Mouse (Mus musculus) stomach, embryonic 15.5 days (tissue): ENCODE measurements around the gene Atp1a3. TPM values are rescaled to one million over a fixed set of nuclear protein-coding genes. Genes with fewer than 3 reads are reported as not detected.

Experiments used
- ATAC-seq: fragments of 200-750 bp; cut with Nextera tagmentation; 2 replicates; pipeline ENCODE4 v1.8.0; 2017; ENCODE audit warnings: low read depth, moderate number of reproducible peaks, moderate TSS enrichment; ENCODE audit not compliant: insufficient read depth, low FRiP score
- H3K27ac ChIP-seq: fragments of 300-500 bp; sonication (generic); 2 replicates; pipeline ENCODE4 v1.5.1; 2015; ENCODE audit warnings: mild to moderate bottlenecking, inconsistent platforms
- H3K27me3 ChIP-seq: fragments of 300-500 bp; sonication (generic); replicated peaks from 2 replicates; pipeline ENCODE4 v1.6.1; 2015; ENCODE audit warnings: inconsistent platforms
- H3K36me3 ChIP-seq: fragments of 300-500 bp; sonication (generic); 2 replicates; pipeline ENCODE4 v1.6.1; 2015; ENCODE audit warnings: inconsistent platforms
- H3K4me1 ChIP-seq: fragments of 300-500 bp; sonication (generic); 2 replicates; pipeline ENCODE4 v1.6.1; 2015; ENCODE audit warnings: inconsistent platforms
- H3K4me2 ChIP-seq: fragments of 300-500 bp; sonication (generic); 2 replicates; pipeline ENCODE4 v1.6.1; 2015; ENCODE audit warnings: mild to moderate bottlenecking, inconsistent platforms
- H3K4me3 ChIP-seq: fragments of 300-500 bp; sonication (generic); replicated peaks from 2 replicates; pipeline ENCODE4 v1.5.1; 2015; ENCODE audit warnings: inconsistent platforms
- H3K9ac ChIP-seq: fragments of 300-500 bp; sonication (generic); 2 replicates; pipeline ENCODE4 v1.6.1; 2015; ENCODE audit warnings: inconsistent platforms
- H3K9me3 ChIP-seq: fragments of 300-500 bp; sonication (generic); 2 replicates; pipeline ENCODE4 v1.6.1; 2016; ENCODE audit warnings: inconsistent platforms
- WGBS: fragments of 180-500 bp; shearing (Covaris S2); methylation state at CpG from one replicate; pipeline ENCODE4 v1.1.7; 2015; 5-methylcytosine and 5-hydroxymethylcytosine counted together
- microRNA-seq: library from miRNA; unstranded; fragments of <30 nt; microRNA quantifications from one replicate; pipeline ENCODE4, GENCODE M21; 2016
- polyA plus RNA-seq: library from polyadenylated mRNA; unstranded; fragments of >200 nt; fragmentation: Nextera tagmentation; extraction: Ambion mirVana; gene quantifications from 2 replicates; pipeline ENCODE4 v1.2.1, GENCODE M21; 2015

Atp1a3 gene
- polyA plus RNA-seq, 1 experiment from 2014 or later, result 4.3 TPM

GRCm38 (mm10) chr7:24949958-24950623, 55.7 kb downstream of the Atp1a3 start:
- peaks cover 98% of the 10 kb centered on the region for H3K27me3 ChIP-seq

GRCm38 (mm10) chr7:24948774-24949173, 57.0 kb downstream of the Atp1a3 start:
- 2% methylated on average over 29 of the region's 29 CpGs for WGBS
- H3K9me3 ChIP-seq, result no peaks in the 10 kb centered on the region
- H3K4me3 ChIP-seq, result no peak overlapping the region
- no peak overlapping the region for H3K9ac ChIP-seq
- peaks cover 98% of the 10 kb centered on the region for H3K27me3 ChIP-seq
- H3K4me2 ChIP-seq, result no peak overlapping the region
- peaks cover 10% of the 10 kb centered on the region for H3K4me1 ChIP-seq
- no peak for ATAC-seq
- no peaks in the 10 kb centered on the region for H3K36me3 ChIP-seq
- no peak overlapping the region for H3K27ac ChIP-seq

More at GRCm38 (mm10) chr7:24949958-24950623, 55.7 kb downstream of the Atp1a3 start:
- no peak overlapping the region for H3K4me3 ChIP-seq
- no peaks in the 10 kb centered on the region for H3K9me3 ChIP-seq
- ATAC-seq, result 0 out of 2 replicates have a peak, but pooled peaks have one; percentile 8
- H3K4me1 ChIP-seq, result peaks cover 10% of the 10 kb centered on the region; the same call in 1 of the 2 replicates
- H3K36me3 ChIP-seq, result no peaks in the 10 kb centered on the region
- 1% methylated on average over 8 of the region's 8 CpGs for WGBS
- H3K9ac ChIP-seq, result no peak overlapping the region
- no peak overlapping the region for H3K27ac ChIP-seq
- H3K4me2 ChIP-seq, result no peak overlapping the region

- Histone ChIP-seq H3K4me1 (peaks cover 10% of the 10 kb centered on the region), H3K27me3 (peaks cover 98% of the 10 kb centered on the region), H3K4me3 (no peak overlapping the region), H3K9me3 (no peaks in the 10 kb centered on the region), H3K27ac (no peak overlapping the region), H3K4me2 (no peak overlapping the region), H3K36me3 (no peaks in the 10 kb centered on the region), H3K9ac (no peak overlapping the region)
- ATAC-seq, result no peak
- 4% methylated on average over 7 of the region's 7 CpGs for WGBS
Measured at GRCm38 (mm10) chr7:24947316-24948048, 58.3 kb downstream of the Atp1a3 start.

- Histone ChIP-seq H3K36me3 (no peaks in the 10 kb centered on the region), H3K9ac (no peak within 1 kb of the TSS), H3K27me3 (peaks cover 89% of the 10 kb centered on the region)
Measured at GRCm38 (mm10) chr7:24944257-24944950, 61.4 kb downstream of the Atp1a3 start, which contains the start of gene Gm4881. Gene Gm4881, minus strand, starts transcription at chr7:24944494.

GRCm38 (mm10) chr7:24943641-24944040, 62.1 kb downstream of the Atp1a3 start:
- Histone ChIP-seq H3K4me1 (peaks cover 10% of the 10 kb centered on the region), H3K9ac (no peak overlapping the region), H3K36me3 (no peaks in the 10 kb centered on the region), H3K27me3 (peaks cover 83% of the 10 kb centered on the region), H3K27ac (no peak overlapping the region), H3K4me3 (no peak overlapping the region), H3K4me2 (no peak overlapping the region), H3K9me3 (no peaks in the 10 kb centered on the region)
- ATAC-seq, result no peak
- WGBS, result 5% methylated on average over 6 of the region's 6 CpGs

More at GRCm38 (mm10) chr7:24944257-24944950, 61.4 kb downstream of the Atp1a3 start, which contains the start of gene Gm4881:
- Histone ChIP-seq H3K4me3 (peak within 1 kb of the TSS; percentile 39), H3K9me3 (no peaks in the 10 kb centered on the region), H3K27ac (no peak within 1 kb of the TSS), H3K4me2 (peak within 1 kb of the TSS; percentile 71), H3K4me1 (peaks cover 10% of the 10 kb centered on the region)
- ATAC-seq, result no peak
- WGBS, result 1% methylated on average over 69 of the region's 72 CpGs

GRCm38 (mm10) chr7:24931651-24932050, 74.1 kb downstream of the Atp1a3 start:
- H3K27me3 ChIP-seq, result peaks cover 72% of the 10 kb centered on the region
- no peaks in the 10 kb centered on the region for H3K9me3 ChIP-seq

GRCm38 (mm10) chr7:24930475-24930874, 75.3 kb downstream of the Atp1a3 start:
- Histone ChIP-seq H3K4me3 (no peak overlapping the region), H3K36me3 (0 out of 2 replicates have a peak, but pooled peaks cover 13% of the 10 kb centered on the region), H3K9ac (no peak overlapping the region), H3K4me1 (0 out of 2 replicates have a peak, but pooled peaks cover 3% of the 10 kb centered on the region), H3K4me2 (no peak overlapping the region), H3K27ac (no peak overlapping the region), H3K9me3 (no peaks in the 10 kb centered on the region), H3K27me3 (peaks cover 66% of the 10 kb centered on the region)
- 46% methylated on average over 6 of the region's 6 CpGs for WGBS
- ATAC-seq, result no peak

More at GRCm38 (mm10) chr7:24931651-24932050, 74.1 kb downstream of the Atp1a3 start:
- 0 out of 2 replicates have a peak, but pooled peaks cover 3% of the 10 kb centered on the region for H3K36me3 ChIP-seq
- no peak overlapping the region for H3K4me2 ChIP-seq
- 3% methylated on average over 15 of the region's 15 CpGs for WGBS
- no peak overlapping the region for H3K27ac ChIP-seq
- no peak overlapping the region for H3K9ac ChIP-seq
- no peak for ATAC-seq
- H3K4me3 ChIP-seq, result no peak overlapping the region
- 0 out of 2 replicates have a peak, but pooled peaks cover 3% of the 10 kb centered on the region for H3K4me1 ChIP-seq

Small RNA genes lying within 50 kb of the gene (microRNA-seq; reads per million reads assigned to microRNA genes)
- gene Mir7046 (not detected), gene Mir7047 (not detected)

Other genes with a start within 250 kb of the Atp1a3 start
- 3.3 and 3.7 TPM in 2 replicates for gene Cd177, start 245.6 kb downstream of the Atp1a3 start, polyA plus RNA-seq
- 0.95 and 1.2 TPM in 2 replicates for gene Ceacam10, start 228.8 kb downstream of the Atp1a3 start, polyA plus RNA-seq
- 13.5 and 34.6 TPM in 2 replicates for gene Gm9844, start 143.7 kb downstream of the Atp1a3 start, polyA plus RNA-seq
- not detected in 2 replicates for gene Lypd4, start 136.0 kb downstream of the Atp1a3 start, polyA plus RNA-seq
- gene Dmrtc2, start 135.9 kb downstream of the Atp1a3 start, polyA plus RNA-seq, result not detected in 2 replicates
- 2,480 and 2,486 TPM in 2 replicates for gene Rps19, start 121.6 kb downstream of the Atp1a3 start, polyA plus RNA-seq
- 1.1 and 1.5 TPM in 2 replicates for gene Cd79a, start 108.6 kb downstream of the Atp1a3 start, polyA plus RNA-seq
- 86.9 and 97.5 TPM in 2 replicates for gene Arhgef1, start 103.0 kb downstream of the Atp1a3 start, polyA plus RNA-seq
- gene Gm4881, start 61.5 kb downstream of the Atp1a3 start, polyA plus RNA-seq, result not detected in 2 replicates
- 172 and 217 TPM in 2 replicates for gene Rabac1, start 33.2 kb downstream of the Atp1a3 start, polyA plus RNA-seq
- gene Grik5, start 66.4 kb upstream of the Atp1a3 start, polyA plus RNA-seq, result 5.4 and 6.3 TPM in 2 replicates
- 26.7 and 27.3 TPM in 2 replicates for gene Zfp574, start 66.6 kb upstream of the Atp1a3 start, polyA plus RNA-seq
- 1.4 and 1.6 TPM in 2 replicates for gene Pou2f2, start 173.8 kb upstream of the Atp1a3 start, polyA plus RNA-seq
- gene Dedd2, start 214.7 kb upstream of the Atp1a3 start, polyA plus RNA-seq, result 15.1 and 15.2 TPM in 2 replicates
- 2.8 and 3.1 TPM in 2 replicates for gene Zfp526, start 215.5 kb upstream of the Atp1a3 start, polyA plus RNA-seq
- 9.4 and 10.5 TPM in 2 replicates for gene Gsk3a, start 231.9 kb upstream of the Atp1a3 start, polyA plus RNA-seq
- gene Erf, start 244.8 kb upstream of the Atp1a3 start, polyA plus RNA-seq, result 13.0 and 17.6 TPM in 2 replicates